Mouse (Mus musculus) CH12.LX (cell line): ENCODE data around the gene Ccdc8. TPM values are rescaled to one million over a fixed set of nuclear protein-coding genes. Genes with fewer than 3 reads are reported as not detected.
A peak's percentile ranks its signal among the peaks of the same experiment; 100 is the strongest.

Experiments used
- DNase-seq: peaks from one replicate; pipeline ENCODE4 v3.0.0-alpha.2; 2013; ENCODE audit errors: extremely low read depth
- H3K27ac ChIP-seq: 2 replicates; pipeline ENCODE4 v1.5.1; 2012; ENCODE audit warnings: low read depth, mild to moderate bottlenecking, control low read depth, moderate library complexity; ENCODE audit not compliant: insufficient read depth
- H3K27me3 ChIP-seq: replicated peaks from 2 replicates; pipeline ENCODE3; 2012; ENCODE audit warnings: inconsistent platforms
- H3K36me3 ChIP-seq, 2 experiments: replicated peaks in 1 of 2; 2 replicates each; pipeline versions ENCODE3 to v1.6.1; 2012; ENCODE audit warnings: inconsistent platforms in 1 of 2, low read length in 1 of 2, mild to moderate bottlenecking in 1 of 2, mixed read lengths in 1 of 2, moderate library complexity in 1 of 2; ENCODE audit not compliant: control insufficient read depth in 1 of 2, insufficient read depth in 1 of 2
- H3K4me1 ChIP-seq, 2 experiments: 2 replicates each; pipeline ENCODE4 v1.6.1; 2012; ENCODE audit warnings: inconsistent platforms in 1 of 2, moderate library complexity in 1 of 2; ENCODE audit not compliant: insufficient read depth in 2 of 2, control insufficient read depth in 1 of 2
- H3K4me2 ChIP-seq: 2 replicates; pipeline ENCODE4 v1.6.1; 2012; ENCODE audit warnings: low read depth, mild to moderate bottlenecking, control low read depth; ENCODE audit not compliant: poor library complexity, insufficient read depth, severe bottlenecking
- H3K4me3 ChIP-seq, 3 experiments: fragments of 150-350 bp in 1 of 3; sonication (generic) in 1 of 3; replicated peaks in 1 of 3; 2 replicates each; pipeline versions ENCODE3 to v1.5.1; 2011 to 2012; ENCODE audit warnings: low read depth in 2 of 3, low read length in 2 of 3, mild to moderate bottlenecking in 2 of 3, moderate library complexity in 2 of 3, control low read depth in 1 of 3, improper control_type of control experiment in 1 of 3, inconsistent platforms in 1 of 3, mixed read lengths in 1 of 3; ENCODE audit not compliant: poor library complexity in 1 of 3
- H3K79me2 ChIP-seq: replicated peaks from 2 replicates; pipeline ENCODE4 v1.6.1; 2012; ENCODE audit warnings: mild to moderate bottlenecking, moderate library complexity; ENCODE audit not compliant: control insufficient read depth, poor library complexity, insufficient read depth, severe bottlenecking; ENCODE audit errors: extremely low read depth
- H3K9ac ChIP-seq: 2 replicates; pipeline ENCODE4 v1.6.1; 2012; ENCODE audit warnings: low read depth, mild to moderate bottlenecking, control low read depth, moderate library complexity; ENCODE audit not compliant: insufficient read depth
- H3K9me3 ChIP-seq: replicated peaks from 2 replicates; pipeline ENCODE3; 2012; ENCODE audit warnings: low read length, inconsistent platforms, mixed read lengths
- BHLHE40 ChIP-seq: IDR thresholded peaks from 2 replicates; pipeline ENCODE4 v1.6.1; 2011; ENCODE audit warnings: mild to moderate bottlenecking, low read depth, low read length, improper control_type of control experiment
- CTCF ChIP-seq, 2 experiments: IDR thresholded peaks in 1 of 2; conservative IDR thresholded peaks in 1 of 2; 2 replicates each; pipeline ENCODE4 v1.5.1; 2011 to 2012; ENCODE audit warnings: low read depth in 2 of 2, low read length in 2 of 2, improper control_type of control experiment in 1 of 2, inconsistent platforms in 1 of 2, mild to moderate bottlenecking in 1 of 2, moderate library complexity in 1 of 2
- ELF1 ChIP-seq: IDR thresholded peaks from 2 replicates; pipeline ENCODE4 v1.6.1; 2014; ENCODE audit warnings: low read depth, mild to moderate bottlenecking, inconsistent platforms, low read length, improper control_type of control experiment
- GABPA ChIP-seq: IDR thresholded peaks from 2 replicates; pipeline ENCODE4 v1.6.1; 2012; ENCODE audit warnings: low read depth, low read length, improper control_type of control experiment, inconsistent platforms; ENCODE audit not compliant: insufficient replicate concordance
- JUN ChIP-seq: IDR thresholded peaks from 2 replicates; pipeline ENCODE4 v1.6.1; 2011; ENCODE audit warnings: low read depth, mild to moderate bottlenecking, low read length, improper control_type of control experiment, moderate library complexity; ENCODE audit not compliant: insufficient read depth
- JUND ChIP-seq: conservative IDR thresholded peaks from 2 replicates; pipeline ENCODE4 v1.6.1; 2011; ENCODE audit warnings: low read depth, low read length, improper control_type of control experiment
- KAT2A ChIP-seq: IDR thresholded peaks from 2 replicates; pipeline ENCODE4 v1.6.1; 2012; ENCODE audit warnings: low read length, improper control_type of control experiment, inconsistent platforms; ENCODE audit not compliant: insufficient replicate concordance
- MAX ChIP-seq: IDR thresholded peaks from 2 replicates; pipeline ENCODE4 v1.6.1; 2011; ENCODE audit warnings: low read length, improper control_type of control experiment
- MEF2A ChIP-seq: IDR thresholded peaks from 2 replicates; pipeline ENCODE4 v1.6.1; 2014; ENCODE audit warnings: low read depth, mild to moderate bottlenecking, inconsistent platforms, low read length, improper control_type of control experiment, borderline replicate concordance
- MXI1 ChIP-seq: IDR thresholded peaks from 2 replicates; pipeline ENCODE4 v1.6.1; 2011; ENCODE audit warnings: mild to moderate bottlenecking, low read depth, low read length, improper control_type of control experiment
- PAX5 ChIP-seq: IDR thresholded peaks from 2 replicates; pipeline ENCODE4 v1.6.1; 2012; ENCODE audit warnings: low read length, inconsistent platforms, mixed read lengths
- POLR2A ChIP-seq: IDR thresholded peaks from 2 replicates; pipeline ENCODE4 v1.6.1; 2011; ENCODE audit warnings: low read depth, mild to moderate bottlenecking, improper control_type of control experiment, low read length
- RAD21 ChIP-seq: IDR thresholded peaks from 2 replicates; pipeline ENCODE4 v1.6.1; 2011; ENCODE audit warnings: low read depth, mild to moderate bottlenecking, low read length, improper control_type of control experiment, moderate library complexity
- RCOR1 ChIP-seq: conservative IDR thresholded peaks from 2 replicates; pipeline ENCODE4 v1.6.1; 2012; ENCODE audit warnings: low read depth, mild to moderate bottlenecking, inconsistent platforms, low read length, improper control_type of control experiment
- SMC3 ChIP-seq: IDR thresholded peaks from 2 replicates; pipeline ENCODE4 v1.6.1; 2011; ENCODE audit warnings: low read depth, low read length, improper control_type of control experiment
- TCF12 ChIP-seq: IDR thresholded peaks from 2 replicates; pipeline ENCODE4 v1.6.1; 2014; ENCODE audit warnings: low read depth, mild to moderate bottlenecking, inconsistent platforms, low read length, improper control_type of control experiment
- USF1 ChIP-seq: IDR thresholded peaks from 2 replicates; pipeline ENCODE4 v1.6.1; 2014; ENCODE audit warnings: low read depth, mild to moderate bottlenecking, inconsistent platforms, low read length, improper control_type of control experiment
- ZC3H11A ChIP-seq: IDR thresholded peaks from 2 replicates; pipeline ENCODE4 v1.6.1; 2012; ENCODE audit warnings: low read depth, mild to moderate bottlenecking, inconsistent platforms, low read length, improper control_type of control experiment
- ZMIZ1 ChIP-seq: IDR thresholded peaks from 2 replicates; pipeline ENCODE4 v1.6.1; 2012; ENCODE audit warnings: low read depth, mild to moderate bottlenecking, inconsistent platforms, low read length, improper control_type of control experiment
- dilution Hi-C: fragments of 300-500 bp; cut with MboI; formaldehyde crosslinking; loops from 2 replicates; pipeline ENCODE4 v1.14.3; 2020; ENCODE audit warnings: low sequenced_read_pairs; ENCODE audit not compliant: extremely low pct_unique_long_range_greater_than_20kb, extremely low pct_ligation_motif_present
- in situ Hi-C: fragments of 300-500 bp; cut with MboI; formaldehyde crosslinking; loops from 3 replicates; pipeline ENCODE4 v1.14.3; 2019; ENCODE audit warnings: low sequenced_read_pairs, low pct_ligation_motif_present, low pct_unique_long_range_greater_than_20kb, mixed read lengths
- polyA plus RNA-seq: library from polyadenylated mRNA; unstranded; fragments of >175 nt; gene quantifications from 2 replicates; pipeline ENCODE4 v1.2.1, GENCODE M21; 2012; ENCODE audit warnings: low read depth; ENCODE audit not compliant: insufficient read length
- total RNA-seq, 2 experiments: library from RNA; depleted of rRNA; stranded (reverse); fragments of 300-350 nt in 1 of 2; fragments of >200 nt in 1 of 2; gene quantifications; 2 replicates each; pipeline ENCODE4 v1.2.3; 2012 to 2014

The Ccdc8 gene
- total and polyA plus RNA-seq, 3 experiments = 0.04 to 0.16 TPM; not detected in 1

DNA sequence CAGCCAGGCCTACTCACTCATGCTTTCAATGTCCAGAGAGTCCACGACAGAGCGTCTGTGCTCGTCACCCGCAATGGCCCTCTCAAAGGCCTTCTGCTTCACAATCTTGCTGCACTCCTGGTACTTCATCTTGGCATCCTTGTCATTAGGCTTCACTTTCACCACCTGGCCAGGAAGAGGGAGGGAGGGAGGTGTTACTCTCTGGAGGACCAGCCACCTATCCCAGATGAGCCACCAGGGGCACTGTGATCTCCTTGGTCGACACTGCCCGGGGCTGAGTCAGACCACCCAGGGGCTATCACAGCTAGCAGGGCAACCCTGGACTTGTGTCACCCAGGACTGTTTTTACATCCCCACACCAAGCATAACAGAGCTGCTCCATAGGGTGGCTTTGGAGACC, 22.9 kb downstream of the Ccdc8 start:
- Histone ChIP-seq H3K36me3 (peaks cover 84 to 97% of the 10 kb centered on the region in 2 experiments), H3K4me2 (no peak overlapping the region), H3K4me1 (peaks cover 0 to 11% of the 10 kb centered on the region in 2 experiments; a peak in 2 of 4 replicates), H3K27ac (no peak overlapping the region), H3K9me3 (no peaks in the 10 kb centered on the region), H3K27me3 (no peaks in the 10 kb centered on the region), H3K9ac (no peak overlapping the region), H3K79me2 (peaks cover 37% of the 10 kb centered on the region), H3K4me3 (no peak overlapping the region)
- in situ Hi-C loops (no loop called here), dilution Hi-C loops (no loop called here)
- TF ChIP-seq SMC3 = no peak
- peak in 1 of 2 experiments; percentile 17; a peak in 2 of 4 replicates for TF ChIP-seq CTCF (conservative IDR thresholded peaks at IDR 0.05 in 1 of 2, IDR thresholded peaks at IDR 0.05 in 1 of 2; ENCODE audit: low read depth in 2 of 2, low read length in 2 of 2)
- DNase-seq = no peak

DNA sequence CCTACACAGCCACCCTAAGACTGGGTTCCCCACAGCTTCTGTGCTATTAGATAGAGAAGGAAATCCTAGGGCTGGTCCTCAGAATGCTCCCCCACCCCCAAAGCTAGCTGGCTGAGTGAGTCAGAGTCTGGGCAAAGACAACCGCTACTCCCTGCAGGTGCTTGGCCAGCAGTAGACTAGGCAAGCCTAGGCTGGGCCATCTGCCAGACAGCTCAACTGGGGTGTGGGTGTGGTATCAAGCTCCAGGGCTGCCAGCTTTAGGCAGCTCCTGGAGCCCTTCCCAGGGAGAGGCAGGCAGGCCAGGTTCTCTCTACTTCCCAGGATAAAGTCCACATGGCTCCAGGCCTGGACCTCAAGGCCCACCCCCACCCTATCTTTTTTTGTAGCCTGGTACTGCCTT, 24.5 kb downstream of the Ccdc8 start:
- Histone ChIP-seq H3K4me1 (peaks cover 3 to 27% of the 10 kb centered on the region in 2 experiments; a peak in 3 of 4 replicates), H3K27me3 (no peaks in the 10 kb centered on the region), H3K9me3 (no peaks in the 10 kb centered on the region), H3K36me3 (peaks cover 84 to 97% of the 10 kb centered on the region in 2 experiments), H3K79me2 (peaks cover 45% of the 10 kb centered on the region), H3K4me3 (no peak overlapping the region), H3K4me2 (no peak overlapping the region), H3K9ac (no peak overlapping the region), H3K27ac (no peak overlapping the region)
- TF ChIP-seq RCOR1 (no peak), POLR2A (no peak), MXI1 (no peak), TCF12 (no peak), ZC3H11A (no peak), SMC3 (no peak), RAD21 (no peak), KAT2A (no peak), PAX5 (no peak), ZMIZ1 (no peak), JUND (no peak), MEF2A (no peak), USF1 (no peak), MAX (no peak), GABPA (no peak), BHLHE40 (no peak), ELF1 (no peak), JUN (no peak)
- in situ Hi-C loops (no loop called here), dilution Hi-C loops (no loop called here)
- no peak for DNase-seq
